Mouse (Mus musculus) ES-E14 (cell line): ENCODE results near the gene Stra6l. TPM values are rescaled to one million over a fixed set of nuclear protein-coding genes. Genes with fewer than 3 reads are reported as not detected.

Experiments used
- DNase-seq: peaks from one replicate; pipeline ENCODE4 v3.0.0-alpha.2; 2013; ENCODE audit warnings: low read depth, low spot score
- H3K27ac ChIP-seq: 2 replicates; pipeline ENCODE4 v1.5.1; 2012; ENCODE audit warnings: low read depth, mild to moderate bottlenecking, low read length, moderate library complexity, mixed read lengths; ENCODE audit not compliant: poor library complexity, insufficient read depth, severe bottlenecking
- H3K36me3 ChIP-seq: 2 replicates; pipeline ENCODE4 v1.6.1; 2012; ENCODE audit warnings: mild to moderate bottlenecking, low read length, moderate library complexity, mixed read lengths; ENCODE audit not compliant: control insufficient read depth, poor library complexity, insufficient read depth, severe bottlenecking
- H3K4me1 ChIP-seq, 2 experiments: fragments of 150-350 bp in 1 of 2; sonication (generic) in 1 of 2; 2 replicates each; pipeline ENCODE4 v1.6.1; 2012; ENCODE audit warnings: low read length in 2 of 2, mild to moderate bottlenecking in 1 of 2, mixed read lengths in 1 of 2; ENCODE audit not compliant: control insufficient read depth in 2 of 2, insufficient read depth in 2 of 2, poor library complexity in 1 of 2
- H3K4me3 ChIP-seq, 2 experiments: fragments of 150-350 bp in 1 of 2; sonication (generic) in 1 of 2; 2 replicates each; pipeline ENCODE4 v1.5.1; 2012; ENCODE audit warnings: low read length in 2 of 2, low read depth in 1 of 2, mild to moderate bottlenecking in 1 of 2, mixed read lengths in 1 of 2; ENCODE audit not compliant: insufficient read depth in 1 of 2, poor library complexity in 1 of 2, severe bottlenecking in 1 of 2
- H3K9ac ChIP-seq: 2 replicates; pipeline ENCODE4 v1.6.1; 2012; ENCODE audit warnings: low read depth, mild to moderate bottlenecking, low read length, mixed read lengths; ENCODE audit not compliant: poor library complexity, insufficient read depth, severe bottlenecking
- H3K9me3 ChIP-seq: fragments of 150-350 bp; sonication (generic); 2 replicates; pipeline ENCODE4 v1.6.1; 2012; ENCODE audit warnings: low read depth, mild to moderate bottlenecking, low read length; ENCODE audit not compliant: control insufficient read depth, insufficient read depth
- CHD2 ChIP-seq: IDR thresholded peaks from 2 replicates; pipeline ENCODE4 v1.6.1; 2014; ENCODE audit warnings: mild to moderate bottlenecking, low read depth, low read length, inconsistent platforms
- HCFC1 ChIP-seq: IDR thresholded peaks from 2 replicates; pipeline ENCODE4 v1.6.1; 2012; ENCODE audit warnings: low read length, inconsistent platforms, borderline replicate concordance; ENCODE audit not compliant: insufficient read depth
- MAFK ChIP-seq: IDR thresholded peaks from 2 replicates; pipeline ENCODE4 v1.6.1; 2014; ENCODE audit warnings: mild to moderate bottlenecking, low read depth, low read length, inconsistent platforms; ENCODE audit not compliant: insufficient read depth
- ZC3H11A ChIP-seq: IDR thresholded peaks from 2 replicates; pipeline ENCODE4 v1.6.1; 2012; ENCODE audit warnings: low read depth, mild to moderate bottlenecking, inconsistent platforms, low read length, borderline replicate concordance
- ZNF384 ChIP-seq: IDR thresholded peaks from 2 replicates; pipeline ENCODE4 v1.6.1; 2012; ENCODE audit warnings: low read depth, low read length, inconsistent platforms
- in situ Hi-C, 2 experiments: fragments of 600-800 bp; cut with MboI; formaldehyde crosslinking; loops; one replicate each; pipeline ENCODE4 v1.15.1; 2025; ENCODE audit warnings: low sequenced_read_pairs in 2 of 2, inconsistent platforms in 1 of 2; ENCODE audit not compliant: unreplicated experiment in 2 of 2
- total RNA-seq: library from RNA; depleted of rRNA; stranded (reverse); fragments of 300-350 nt; gene quantifications from 2 replicates; pipeline ENCODE4 v1.2.3, GENCODE M21; 2012

The Stra6l gene
- total RNA-seq, 1 experiment: 0.40 TPM

DNA sequence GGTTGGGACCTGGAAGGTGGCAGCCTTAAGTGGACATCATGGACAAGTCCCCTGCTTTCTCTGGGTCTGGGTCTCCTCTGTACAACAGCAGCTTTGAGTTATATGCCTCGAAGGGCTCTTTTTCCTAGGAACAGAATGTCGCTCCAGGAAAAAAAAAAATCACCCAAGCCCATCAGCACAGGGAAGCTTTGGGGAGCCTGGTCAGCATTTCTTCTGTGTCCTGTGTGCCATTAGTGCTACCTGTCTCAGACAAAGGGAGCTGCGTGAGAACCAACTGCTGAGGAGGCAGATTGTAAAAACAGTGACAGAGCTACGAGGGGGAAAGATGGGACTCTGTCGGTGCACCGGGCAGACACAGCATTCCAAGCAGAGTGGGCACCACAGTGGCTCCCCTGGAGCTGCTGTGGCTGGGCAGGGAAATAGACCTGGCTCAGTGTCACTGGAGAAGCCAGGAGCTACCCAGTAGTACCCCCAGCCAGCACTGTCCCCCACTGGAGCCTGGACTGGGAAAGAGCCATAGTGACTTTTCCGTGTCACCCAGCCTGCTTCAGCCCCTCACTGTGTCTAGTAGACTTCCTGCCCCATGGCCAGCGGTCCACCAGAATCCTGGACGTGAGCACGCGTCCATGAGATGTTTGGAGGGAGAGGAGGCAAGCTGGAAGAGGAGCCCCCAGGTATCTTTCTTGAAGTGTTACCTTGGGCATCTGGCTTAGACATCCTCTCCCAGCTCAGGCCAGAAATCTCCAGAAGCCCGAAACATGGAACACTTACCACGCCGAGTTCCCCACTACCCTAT is 23.5 kb upstream of the Stra6l start:
- in situ Hi-C loops: no loop called here
- no peaks in the 10 kb centered on the region for H3K9me3 ChIP-seq
- H3K4me3 ChIP-seq: no peak overlapping the region
- no peak overlapping the region for H3K9ac ChIP-seq
- H3K4me1 ChIP-seq: peaks cover 0 to 6% of the 10 kb centered on the region in 2 experiments; a peak in 1 of 4 replicates
- no peak overlapping the region for H3K27ac ChIP-seq
- no peak for DNase-seq
- H3K36me3 ChIP-seq: no peaks in the 10 kb centered on the region
- TF ChIP-seq MAFK (no peak), CHD2 (no peak), HCFC1 (no peak), ZNF384 (no peak)

DNA sequence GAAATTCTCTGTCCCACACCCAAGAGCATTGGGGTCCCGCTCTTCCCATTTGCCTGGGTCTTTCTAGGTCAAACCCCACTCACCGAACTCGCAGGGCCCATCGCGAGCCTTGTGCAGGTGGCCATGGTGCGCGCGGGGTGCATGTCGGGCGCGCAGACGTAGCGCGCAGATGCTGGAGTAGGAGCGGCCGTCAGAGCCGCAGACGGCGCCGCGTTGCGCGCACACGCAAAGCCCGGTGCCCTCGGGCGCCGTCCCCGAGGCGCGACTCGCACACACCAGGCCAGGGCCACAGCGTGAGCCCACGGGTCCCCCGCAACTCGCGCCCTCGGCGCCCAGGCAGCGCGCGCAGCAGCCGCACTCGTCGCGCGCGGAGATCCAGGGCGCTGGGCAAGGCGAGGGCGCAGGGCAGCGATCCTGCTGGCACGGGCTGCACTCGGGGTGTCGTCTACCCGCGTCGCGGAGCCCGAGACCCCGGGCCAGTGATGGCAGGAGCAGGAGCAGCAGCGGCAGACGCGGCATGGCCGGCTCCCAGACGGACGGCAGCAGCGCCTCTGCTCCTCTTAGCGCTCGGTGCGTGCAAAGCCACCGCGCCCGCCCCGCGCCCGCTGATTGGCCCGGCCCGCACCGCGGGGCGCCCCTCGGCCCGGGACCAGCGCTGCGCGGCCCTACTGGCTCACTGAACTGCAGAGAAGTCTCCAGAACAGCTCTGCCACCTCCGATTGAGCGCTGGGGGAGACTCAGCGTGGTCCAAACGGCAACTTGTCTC is 22.0 kb upstream of the Stra6l start, which contains the start of gene Igfbpl1:
Gene Igfbpl1, minus strand, starts transcription at position 649 of the 766 bp plus-strand sequence.
- H3K36me3 ChIP-seq: no peaks in the 10 kb centered on the region
- H3K9me3 ChIP-seq: no peaks in the 10 kb centered on the region
- H3K9ac ChIP-seq: peak within 1 kb of the TSS; percentile 60
- TF ChIP-seq ZC3H11A (no peak), MAFK (no peak), ZNF384 (no peak), HCFC1 (no peak), CHD2 (no peak)
- in situ Hi-C loops: no loop called here
- H3K27ac ChIP-seq: no peak within 1 kb of the TSS
- peaks cover 0 to 8% of the 10 kb centered on the region in 2 experiments; a peak in 1 of 4 replicates for H3K4me1 ChIP-seq
- H3K4me3 ChIP-seq: peak within 1 kb of the TSS; percentile 70 to 74
- DNase-seq: no peak

DNA sequence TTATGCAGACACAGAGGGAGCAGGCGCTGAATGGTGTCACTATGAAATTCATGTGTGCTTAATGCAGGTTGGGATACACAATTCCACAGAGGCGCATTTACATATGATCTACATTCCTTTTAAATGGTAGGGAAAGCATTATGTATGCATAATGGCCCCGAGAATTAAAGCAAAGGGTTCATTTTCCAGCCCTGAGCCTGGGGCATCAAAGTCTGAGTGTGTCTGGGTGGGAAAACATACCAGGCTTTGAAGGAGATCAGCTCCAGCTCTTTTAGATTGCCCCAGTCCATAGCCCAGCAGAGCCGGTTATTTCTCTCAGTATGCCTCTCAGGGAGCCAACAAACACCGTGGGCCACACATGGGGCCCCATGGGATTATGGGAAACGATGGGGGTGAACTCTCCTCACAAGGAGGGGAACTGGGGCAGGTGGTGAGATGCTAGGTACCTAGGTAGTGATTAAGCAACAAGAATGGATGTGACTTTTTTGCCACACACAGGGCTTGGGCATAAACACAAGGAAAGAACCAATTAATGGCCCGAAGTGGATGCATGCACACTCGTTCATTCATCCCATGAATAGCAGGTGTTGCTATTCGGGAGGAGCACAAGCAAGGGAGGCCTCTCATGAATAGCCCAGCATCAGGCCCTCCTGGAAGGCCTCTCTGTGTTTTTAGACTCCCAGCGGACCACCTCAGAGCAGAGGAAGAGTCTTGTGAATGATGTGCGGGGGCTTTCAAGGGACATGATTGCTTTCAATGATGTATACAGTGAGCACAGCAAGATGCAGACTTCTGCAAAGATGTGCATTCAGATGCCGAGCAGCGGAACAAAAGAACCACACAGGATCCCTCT is 18.3 kb upstream of the Stra6l start:
- Histone ChIP-seq H3K4me3 (no peak overlapping the region), H3K9me3 (no peaks in the 10 kb centered on the region), H3K27ac (no peak overlapping the region), H3K9ac (no peak overlapping the region), H3K4me1 (peaks cover 0 to 9% of the 10 kb centered on the region in 2 experiments; a peak in 2 of 4 replicates), H3K36me3 (no peaks in the 10 kb centered on the region)
- no peak for DNase-seq
- in situ Hi-C loops: no loop called here
- no peak for TF ChIP-seq HCFC1
- TF ChIP-seq MAFK: no peak
- no peak for TF ChIP-seq ZC3H11A
- TF ChIP-seq CHD2: no peak
- no peak for TF ChIP-seq ZNF384

DNA sequence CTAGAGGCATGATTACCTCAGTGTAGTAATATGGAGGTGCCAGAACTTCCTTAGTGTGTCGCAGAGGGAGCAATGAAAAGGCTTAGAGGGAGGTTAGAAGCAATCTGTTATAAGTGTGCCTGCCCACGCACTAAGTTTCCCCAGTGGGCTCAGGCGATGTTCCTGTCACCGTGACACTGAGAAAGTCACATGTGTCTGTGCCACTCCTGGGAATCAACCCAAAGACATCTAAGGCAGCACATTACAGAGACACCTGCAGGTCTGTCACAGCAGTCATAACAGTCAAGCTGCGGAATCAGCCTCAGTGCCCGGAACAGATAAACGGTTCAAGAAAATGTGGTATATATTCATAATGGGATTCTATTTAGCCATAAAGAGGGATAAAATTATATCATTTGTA is 16.5 kb upstream of the Stra6l start:
- TF ChIP-seq HCFC1: no peak
- no peak for TF ChIP-seq ZNF384
- TF ChIP-seq CHD2: no peak
- TF ChIP-seq MAFK: no peak
- TF ChIP-seq ZC3H11A: no peak
- Histone ChIP-seq H3K27ac (no peak overlapping the region), H3K9ac (no peak overlapping the region), H3K4me3 (no peak overlapping the region), H3K36me3 (no peaks in the 10 kb centered on the region), H3K4me1 (peaks cover 0 to 9% of the 10 kb centered on the region in 2 experiments; a peak in 2 of 4 replicates), H3K9me3 (no peaks in the 10 kb centered on the region)
- in situ Hi-C loops: no loop called here
- no peak for DNase-seq
